Mouse (Mus musculus): Measurements from ENCODE around the gene Cadps2.

DNA sequence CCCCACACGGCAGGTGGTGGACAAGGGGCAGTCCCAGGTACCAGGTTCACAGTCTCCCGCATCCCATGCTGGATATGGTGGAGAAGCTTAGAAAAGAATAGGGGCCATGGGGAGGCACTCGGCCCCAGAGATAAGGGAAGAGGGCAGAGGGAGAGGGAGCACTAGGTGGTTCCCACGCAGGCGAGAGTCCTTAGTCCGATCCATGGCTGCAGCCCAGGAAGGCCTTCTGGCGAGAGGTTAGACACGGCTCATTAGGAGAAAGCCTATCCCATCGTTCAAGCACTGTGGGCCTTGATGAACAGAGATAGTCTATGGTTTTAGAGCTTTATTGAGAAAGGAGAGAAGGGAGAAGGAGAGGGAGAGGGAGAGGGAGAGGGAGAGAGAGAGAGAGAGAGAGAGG, 205.2 kb downstream of the Cadps2 start:
- TF ChIP-seq POLR2A (IDR thresholded peaks at IDR 0.05; ENCODE audit: insufficient read depth, low read depth, low read length) (no peak), CTCF (IDR thresholded peaks at IDR 0.05; ENCODE audit: insufficient read depth, low read depth, low read length) (no peak)

Data from olfactory bulb, adult 2 months (tissue).